Mouse (Mus musculus) midbrain, embryonic 14.5 days (tissue): ENCODE measurements around the gene Zc3h4. TPM values are rescaled to one million over a fixed set of nuclear protein-coding genes. Genes with fewer than 3 reads are reported as not detected.
"Not testable (repeated sequence)": the region's sequence is repeated elsewhere in the genome, so short reads cannot be mapped to it uniquely, and the experiment has no call there.

Experiments used
- ATAC-seq: fragments of 200-750 bp; cut with Nextera tagmentation; 2 replicates; pipeline ENCODE4 v1.8.0; 2017; ENCODE audit warnings: moderate number of reproducible peaks, moderate library complexity; ENCODE audit not compliant: low FRiP score, low TSS enrichment
- DNase-seq: peaks from one replicate; pipeline ENCODE4 v3.0.0-alpha.2; 2015
- H3K27ac ChIP-seq: fragments of 300-500 bp; sonication (generic); replicated peaks from 2 replicates; pipeline ENCODE4 v1.5.1; 2014; ENCODE audit warnings: mild to moderate bottlenecking, low read depth, low read length, moderate library complexity
- H3K27me3 ChIP-seq: fragments of 300-500 bp; sonication (generic); 2 replicates; pipeline ENCODE4 v1.6.1; 2014; ENCODE audit warnings: low read length, control low read depth, mixed read lengths; ENCODE audit not compliant: control insufficient read depth, insufficient read depth
- H3K36me3 ChIP-seq: fragments of 300-500 bp; sonication (generic); 2 replicates; pipeline ENCODE4 v1.6.1; 2014; ENCODE audit warnings: low read length, control low read depth; ENCODE audit not compliant: control insufficient read depth, insufficient read depth
- H3K4me1 ChIP-seq: fragments of 300-500 bp; sonication (generic); 2 replicates; pipeline ENCODE4 v1.6.1; 2014; ENCODE audit warnings: mild to moderate bottlenecking, antibody characterized with exemption, low read length, control low read depth; ENCODE audit not compliant: control insufficient read depth, insufficient read depth
- H3K4me2 ChIP-seq: fragments of 300-500 bp; sonication (generic); 2 replicates; pipeline ENCODE4 v1.6.1; 2014; ENCODE audit warnings: mild to moderate bottlenecking, low read length, moderate library complexity
- H3K4me3 ChIP-seq: fragments of 300-500 bp; sonication (generic); replicated peaks from 2 replicates; pipeline ENCODE4 v1.5.1; 2014; ENCODE audit warnings: low read depth, low read length
- H3K9ac ChIP-seq: fragments of 300-500 bp; sonication (generic); replicated peaks from 2 replicates; pipeline ENCODE4 v1.6.1; 2014; ENCODE audit warnings: mild to moderate bottlenecking, low read length, moderate library complexity
- H3K9me3 ChIP-seq: fragments of 300-500 bp; sonication (generic); 2 replicates; pipeline ENCODE4 v1.6.1; 2016; ENCODE audit warnings: low read length, control low read depth, mixed read lengths; ENCODE audit not compliant: control insufficient read depth
- WGBS: fragments of 180-500 bp; shearing (Covaris S2); extraction: QIAGEN DNeasy Blood & Tissue Kit; methylation state at CpG from one replicate; pipeline ENCODE4 v1.1.7; 2014; 5-methylcytosine and 5-hydroxymethylcytosine counted together
- polyA plus RNA-seq: library from polyadenylated mRNA; unstranded; fragments of >200 nt; fragmentation: Nextera tagmentation; extraction: Ambion mirVana; gene quantifications from 2 replicates; pipeline ENCODE4 v1.2.1, GENCODE M21; 2014

The Zc3h4 gene
- polyA plus RNA-seq, 1 experiment from 2014 or later, result 19.2 TPM

DNA sequence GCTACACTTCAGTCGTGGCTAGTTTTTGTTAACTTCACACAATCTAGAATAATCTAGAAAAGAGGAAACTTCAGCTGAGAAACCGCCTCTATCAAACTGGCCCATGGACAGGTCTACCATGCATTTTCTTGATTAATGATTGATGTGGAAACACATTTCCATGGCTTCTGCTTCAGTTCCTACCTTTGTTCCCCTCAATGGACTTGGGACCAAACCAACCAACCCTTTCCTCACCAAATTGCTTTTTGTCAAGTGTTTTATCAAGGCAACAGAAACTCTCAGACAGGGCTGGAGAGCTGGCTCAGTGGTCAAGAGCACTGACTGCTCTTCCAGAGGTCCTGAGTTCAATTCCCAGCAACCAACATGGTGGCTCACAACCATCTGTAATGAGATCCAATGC is 30.1 kb upstream of the Zc3h4 start:
- Histone ChIP-seq H3K36me3 (peaks cover 66% of the 10 kb centered on the region), H3K27ac (no peak overlapping the region), H3K4me2 (no peak overlapping the region), H3K4me3 (no peak overlapping the region), H3K9ac (no peak overlapping the region), H3K4me1 (no peaks in the 10 kb centered on the region), H3K27me3 (no peaks in the 10 kb centered on the region; the same call in 1 of the 2 replicates), H3K9me3 (no peaks in the 10 kb centered on the region)
- ATAC-seq (no peak), DNase-seq (no peak)
- WGBS, result 96% methylated on average over 2 of the region's 2 CpGs

DNA sequence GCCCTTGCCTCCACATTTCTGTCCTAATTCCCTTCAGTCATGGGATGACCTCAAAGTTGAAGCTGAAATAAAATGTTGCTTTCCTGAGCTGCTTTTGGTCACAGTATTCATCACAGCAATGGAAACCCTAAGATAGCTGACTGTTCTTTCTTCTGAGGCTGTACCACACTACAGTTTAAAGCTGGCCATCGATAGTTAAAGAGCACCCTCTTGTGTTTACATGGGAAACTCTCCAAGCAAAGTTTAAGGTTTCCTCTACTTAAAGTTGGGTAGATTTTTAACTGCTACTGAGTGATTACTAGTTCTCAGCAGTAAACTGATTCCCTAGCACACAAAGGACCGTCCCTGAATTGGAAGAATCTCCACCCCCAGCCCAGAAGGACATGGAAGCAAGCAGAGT is 27.0 kb upstream of the Zc3h4 start:
- Histone ChIP-seq H3K9ac (no peak overlapping the region), H3K4me2 (no peak overlapping the region), H3K4me1 (no peaks in the 10 kb centered on the region), H3K36me3 (peaks cover 67% of the 10 kb centered on the region), H3K27ac (no peak overlapping the region), H3K9me3 (no peaks in the 10 kb centered on the region), H3K27me3 (no peaks in the 10 kb centered on the region; the same call in 1 of the 2 replicates), H3K4me3 (no peak overlapping the region)
- peak; percentile 59 for DNase-seq
- 78% methylated on average over 2 of the region's 2 CpGs for WGBS
- no peak for ATAC-seq

DNA sequence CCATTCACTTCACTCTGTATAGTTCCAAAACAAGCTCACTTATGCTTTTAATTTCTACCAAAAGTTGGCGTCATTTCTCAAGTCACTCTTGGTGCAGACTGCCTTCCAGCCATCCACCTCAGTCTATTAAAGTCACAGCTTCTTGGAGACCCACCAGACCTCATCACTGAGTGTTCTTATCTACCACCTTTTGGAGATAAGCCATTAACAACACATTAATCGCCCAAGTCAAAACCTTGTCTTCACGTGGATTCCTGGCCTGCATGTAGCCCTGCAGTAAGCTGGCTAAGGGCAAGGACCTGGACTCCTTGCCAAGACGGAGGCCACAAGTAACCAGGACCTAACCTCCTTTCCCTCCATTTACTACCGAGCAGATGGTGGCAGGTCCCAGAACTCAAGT is 25.7 kb upstream of the Zc3h4 start:
- DNase-seq, result no peak
- Histone ChIP-seq H3K4me3 (no peak overlapping the region), H3K9me3 (no peaks in the 10 kb centered on the region), H3K4me1 (no peaks in the 10 kb centered on the region), H3K27me3 (no peaks in the 10 kb centered on the region), H3K4me2 (no peak overlapping the region), H3K9ac (no peak overlapping the region), H3K27ac (no peak overlapping the region), H3K36me3 (peaks cover 56% of the 10 kb centered on the region)
- ATAC-seq, result no peak
- 92% methylated on average over 5 of the region's 5 CpGs for WGBS

DNA sequence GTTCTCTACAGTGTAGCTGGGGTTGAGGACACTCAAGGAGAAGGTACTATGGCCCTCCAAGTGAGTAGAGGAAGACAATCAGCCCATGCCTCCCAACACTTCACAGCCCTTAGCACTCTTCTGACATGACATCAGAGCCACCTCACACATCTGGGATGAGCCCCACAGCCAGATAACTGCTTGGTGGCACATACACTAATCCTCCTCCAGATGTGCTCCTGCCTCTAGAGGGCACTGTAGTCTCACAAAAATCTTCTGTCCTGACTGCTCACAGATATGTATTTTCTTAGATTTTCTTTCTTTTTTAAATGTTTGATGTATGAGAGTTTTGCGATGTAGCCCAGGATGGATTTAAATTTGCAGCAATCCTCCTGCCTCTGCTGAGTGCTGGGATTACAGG is 24.2 kb upstream of the Zc3h4 start:
- H3K4me1 ChIP-seq, result no peaks in the 10 kb centered on the region
- WGBS, result 97% methylated on average over 1 of the region's 1 CpGs
- no peak overlapping the region for H3K4me2 ChIP-seq
- no peak overlapping the region for H3K27ac ChIP-seq
- ATAC-seq (no peak), DNase-seq (peak; percentile 63)
- H3K4me3 ChIP-seq, result no peak overlapping the region
- H3K9me3 ChIP-seq, result no peaks in the 10 kb centered on the region
- no peak overlapping the region for H3K9ac ChIP-seq
- H3K36me3 ChIP-seq, result peaks cover 53% of the 10 kb centered on the region
- no peaks in the 10 kb centered on the region for H3K27me3 ChIP-seq

DNA sequence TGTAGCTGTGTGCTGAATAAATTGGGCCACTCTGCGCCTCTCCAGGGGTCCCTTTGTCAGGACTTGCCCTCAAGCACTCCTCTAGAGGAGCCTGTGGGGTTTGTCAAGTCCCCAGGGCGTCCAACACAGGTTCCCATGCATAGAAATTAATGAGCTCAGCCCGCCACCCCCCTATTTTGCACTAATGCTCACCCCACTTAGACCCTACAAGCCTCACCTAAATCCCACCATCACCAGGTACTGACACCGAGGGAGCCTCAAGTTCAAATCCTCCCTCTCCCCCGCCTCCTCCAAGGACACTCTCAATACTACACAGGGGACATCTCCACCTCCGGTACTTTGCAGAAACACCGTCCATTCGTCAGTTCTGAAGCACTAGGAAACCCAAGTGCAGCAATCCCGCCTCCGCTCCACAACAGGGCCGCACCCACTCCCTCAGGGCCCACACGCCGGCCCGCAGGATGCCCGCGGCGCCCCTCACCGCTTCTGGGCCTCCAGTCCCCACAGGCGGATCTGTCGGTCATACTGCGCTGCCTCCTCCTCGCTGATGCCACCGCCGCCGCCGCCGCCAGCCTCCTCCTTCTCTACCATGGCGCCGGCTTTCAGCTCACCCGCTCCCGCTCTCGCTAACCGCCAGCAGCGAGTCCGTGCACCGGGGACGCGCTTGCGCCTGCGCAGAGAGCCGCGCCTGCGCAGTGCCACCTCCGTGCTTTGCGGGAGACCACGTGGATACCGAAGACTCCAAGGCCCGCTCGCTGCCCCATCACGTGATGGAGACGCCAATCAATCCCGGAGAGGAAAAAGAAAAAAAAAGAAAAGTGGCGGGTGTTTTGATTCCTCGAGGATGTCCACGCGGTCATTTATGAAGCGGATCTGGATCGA is 13.3 kb upstream of the Zc3h4 start, which contains the start of gene Sae1:
Sae1 (minus strand) TSS at position 647 of the 882 bp plus-strand sequence.
- Histone ChIP-seq H3K36me3 (0 out of 2 replicates have a peak, but pooled peaks cover 6% of the 10 kb centered on the region), H3K4me3 (peak within 1 kb of the TSS; percentile 96), H3K9me3 (no peaks in the 10 kb centered on the region), H3K4me1 (peaks cover 13% of the 10 kb centered on the region), H3K27me3 (no peaks in the 10 kb centered on the region), H3K27ac (peak within 1 kb of the TSS; percentile 82), H3K4me2 (peak within 1 kb of the TSS; percentile 60), H3K9ac (peak within 1 kb of the TSS; percentile 95)
- ATAC-seq, result peak; percentile 95
- WGBS, result under 1% methylated on average over 58 of the region's 58 CpGs
- DNase-seq, result peak; percentile 99

DNA sequence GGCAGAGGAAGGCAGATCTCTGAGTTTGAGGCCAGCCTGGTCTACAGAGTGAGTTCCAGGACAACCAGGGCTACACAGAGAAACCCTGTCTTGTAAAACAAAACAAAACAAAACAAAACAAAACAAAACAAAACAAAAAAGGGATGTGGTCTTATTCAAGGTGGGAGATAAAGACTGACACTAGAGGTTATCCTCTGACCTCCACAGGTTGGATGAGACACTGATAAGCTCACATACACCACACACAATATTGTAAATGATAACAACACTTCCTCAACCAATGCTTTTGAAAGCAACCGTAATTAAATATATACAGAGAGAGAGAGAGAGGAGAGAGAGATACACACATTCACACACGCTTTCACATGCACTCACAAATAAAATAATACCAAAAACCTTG is 10.8 kb upstream of the Zc3h4 start:
- H3K36me3 ChIP-seq, H3K9me3 ChIP-seq, H3K9ac ChIP-seq, H3K4me3 ChIP-seq, DNase-seq, H3K27me3 ChIP-seq, H3K4me2 ChIP-seq, H3K27ac ChIP-seq, ATAC-seq: not testable (repeated sequence)
- peaks cover 13% of the 10 kb centered on the region for H3K4me1 ChIP-seq
- 84% methylated on average over 2 of the region's 2 CpGs for WGBS

DNA sequence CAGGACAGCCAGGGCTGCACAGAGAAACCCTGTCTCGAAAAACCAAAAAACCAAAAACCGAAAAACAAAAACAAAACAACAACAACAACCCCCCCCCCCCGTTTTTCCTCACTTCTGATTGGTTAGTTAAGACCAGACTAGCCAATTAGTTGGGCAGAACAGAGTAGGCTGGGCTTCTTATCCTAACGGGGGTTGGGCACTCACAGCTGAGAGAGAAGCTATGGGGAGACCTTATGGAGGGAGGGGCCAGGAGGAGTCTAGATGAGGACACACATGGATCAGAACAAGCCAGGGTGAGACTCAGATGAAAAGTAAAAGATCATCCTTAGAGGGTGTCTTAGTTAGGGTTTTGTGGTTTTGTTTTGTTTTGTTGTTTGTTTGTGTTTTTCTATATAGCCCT is 7.8 kb upstream of the Zc3h4 start:
- WGBS, result 57% methylated on average over 4 of the region's 4 CpGs
- no peak overlapping the region for H3K4me2 ChIP-seq
- DNase-seq (no peak), ATAC-seq (no peak)
- no peak overlapping the region for H3K9ac ChIP-seq
- H3K4me3 ChIP-seq, result no peak overlapping the region
- no peaks in the 10 kb centered on the region for H3K27me3 ChIP-seq
- H3K4me1 ChIP-seq, result 0 out of 2 replicates have a peak, but pooled peaks cover 3% of the 10 kb centered on the region
- H3K9me3 ChIP-seq, result no peaks in the 10 kb centered on the region
- H3K27ac ChIP-seq, result no peak overlapping the region
- no peaks in the 10 kb centered on the region for H3K36me3 ChIP-seq

DNA sequence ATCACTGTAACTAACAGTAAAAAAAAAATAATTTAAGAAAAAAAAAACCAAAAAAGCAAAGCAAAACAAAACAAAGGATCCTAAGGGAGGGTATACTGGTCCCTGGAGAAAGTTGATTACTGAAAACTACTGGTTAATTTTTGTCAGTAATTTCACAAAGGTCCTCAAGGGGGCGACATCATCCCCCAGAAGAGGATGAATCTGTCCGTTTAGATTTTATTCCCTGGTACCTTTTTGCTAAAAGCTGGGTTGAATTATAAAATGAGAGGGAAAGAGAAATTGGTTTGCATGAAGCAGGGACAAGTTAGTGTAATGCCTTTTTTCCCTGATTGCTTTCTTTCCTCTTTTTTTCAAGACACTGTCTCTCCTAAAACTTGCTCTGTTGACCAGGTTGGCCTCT is 4.8 kb upstream of the Zc3h4 start:
- WGBS, result 0% methylated on average over 2 of the region's 2 CpGs
- no peak overlapping the region for H3K4me2 ChIP-seq
- no peaks in the 10 kb centered on the region for H3K9me3 ChIP-seq
- H3K9ac ChIP-seq, result no peak overlapping the region
- DNase-seq (peak; percentile 81), ATAC-seq (no peak)
- H3K36me3 ChIP-seq, result no peaks in the 10 kb centered on the region
- no peaks in the 10 kb centered on the region for H3K27me3 ChIP-seq
- no peak overlapping the region for H3K4me3 ChIP-seq
- no peak overlapping the region for H3K27ac ChIP-seq
- H3K4me1 ChIP-seq, result peaks cover 7% of the 10 kb centered on the region; the same call in 1 of the 2 replicates

DNA sequence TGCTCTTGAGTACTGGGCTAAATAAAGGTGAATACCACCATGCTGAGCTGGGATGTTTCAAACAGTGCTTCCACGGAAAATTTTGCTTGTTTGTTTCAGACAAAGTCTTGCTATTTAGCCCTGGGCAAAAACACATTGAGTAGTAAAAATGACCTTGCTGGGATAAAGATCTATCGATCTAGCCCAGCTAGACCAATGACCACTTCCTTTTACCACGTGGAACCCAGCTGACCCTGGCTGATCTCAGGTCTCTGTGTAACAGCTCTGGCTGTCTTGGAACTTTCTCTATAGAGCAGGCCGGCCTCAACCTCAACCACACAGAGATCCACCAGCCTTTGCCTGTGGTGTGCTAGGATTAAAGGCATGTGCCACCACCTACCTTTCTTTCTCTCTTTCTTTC is 3.2 kb upstream of the Zc3h4 start:
- no peaks in the 10 kb centered on the region for H3K27me3 ChIP-seq
- H3K9ac ChIP-seq, result no peak overlapping the region
- WGBS, result 87% methylated on average over 4 of the region's 4 CpGs
- H3K4me1 ChIP-seq, result peaks cover 7% of the 10 kb centered on the region; the same call in 1 of the 2 replicates
- no peaks in the 10 kb centered on the region for H3K36me3 ChIP-seq
- no peak overlapping the region for H3K4me3 ChIP-seq
- no peaks in the 10 kb centered on the region for H3K9me3 ChIP-seq
- H3K4me2 ChIP-seq, result no peak overlapping the region
- H3K27ac ChIP-seq, result no peak overlapping the region
- DNase-seq (no peak), ATAC-seq (no peak)
